Mouse (Mus musculus): Measurements from ENCODE around the gene Ssx2ip. TPM values are rescaled to one million over a fixed set of nuclear protein-coding genes. Genes with fewer than 3 reads are reported as not detected.

Gene Ssx2ip
- polyA plus RNA-seq, 1 experiment from 2014 or later: 30.3 TPM

DNA sequence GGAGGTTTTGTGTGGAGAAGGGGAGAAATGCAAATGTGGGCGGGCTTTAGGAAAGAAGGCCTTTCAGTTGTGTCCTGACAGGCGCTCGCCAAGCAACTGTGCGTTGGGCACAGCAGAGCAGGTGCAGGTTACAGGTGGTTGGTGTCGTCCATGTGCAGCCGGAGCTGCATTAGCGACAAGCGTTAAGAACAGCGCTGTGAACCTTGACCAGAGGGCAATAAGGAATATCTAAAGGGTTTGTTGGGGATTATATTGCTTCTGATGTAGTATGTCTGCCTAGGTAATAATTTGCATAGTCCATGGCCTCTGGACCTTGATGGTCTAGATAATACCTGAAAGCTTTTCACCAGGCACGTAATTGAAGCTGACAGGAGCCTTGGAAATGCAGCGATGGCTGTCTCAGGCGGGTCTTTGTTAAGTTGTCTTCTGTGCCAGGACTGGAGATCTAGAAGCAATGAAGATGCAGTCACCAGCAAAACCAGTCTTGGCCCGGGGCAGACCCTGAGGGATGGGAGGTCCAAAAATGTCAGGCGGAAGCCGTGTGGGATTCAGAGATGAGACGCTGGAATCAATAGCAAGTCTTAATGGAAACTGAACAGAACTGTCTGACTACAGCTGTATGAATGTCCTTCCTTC is 2.8 kb downstream of the Ssx2ip start:
- Histone ChIP-seq H3K4me3 (no peak overlapping the region; the same call in 1 of the 2 replicates), H3K9me3 (replicated peaks) (no peaks in the 10 kb centered on the region; the same call in 1 of the 2 replicates), H3K36me3 (peaks cover 3% of the 10 kb centered on the region; the same call in 1 of the 2 replicates), H3K27me3 (ENCODE audit: low read depth, poor library complexity, severe bottlenecking) (no peaks in the 10 kb centered on the region), H3K4me1 (peaks cover 42% of the 10 kb centered on the region), H3K27ac (replicated peaks) (no peak overlapping the region)
- DNase-seq (ENCODE audit: low spot score): no peak
- 87% methylated on average over 16 of the region's 16 CpGs for WGBS

DNA sequence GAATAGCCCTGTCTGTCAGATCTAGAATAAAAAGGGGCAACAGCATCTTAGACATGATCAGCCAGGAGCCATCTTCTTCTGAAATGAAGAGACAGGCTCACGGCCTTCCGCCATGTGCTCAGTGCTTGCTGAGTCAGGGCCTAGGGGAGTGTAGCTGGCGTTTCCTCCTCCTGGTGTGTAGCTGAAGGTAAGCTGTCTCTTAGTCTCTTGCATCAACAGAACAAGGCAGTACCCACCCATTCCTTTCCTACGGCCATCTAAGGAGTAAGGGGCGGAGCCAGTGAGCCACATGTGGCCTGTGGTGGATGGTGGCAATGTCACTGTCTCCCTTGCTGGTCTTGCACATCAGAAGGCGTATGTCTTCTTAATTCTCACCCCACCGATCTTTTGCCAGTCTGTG is 5.7 kb downstream of the Ssx2ip start:
- no peak for DNase-seq (ENCODE audit: low spot score)
- Histone ChIP-seq H3K9me3 (replicated peaks) (no peaks in the 10 kb centered on the region), H3K4me1 (peaks cover 31% of the 10 kb centered on the region), H3K27me3 (ENCODE audit: low read depth, poor library complexity, severe bottlenecking) (no peaks in the 10 kb centered on the region), H3K27ac (replicated peaks) (no peak overlapping the region), H3K4me3 (no peak overlapping the region), H3K36me3 (peaks cover 3% of the 10 kb centered on the region; the same call in 1 of the 2 replicates)
- WGBS: 89% methylated on average over 7 of the region's 7 CpGs

DNA sequence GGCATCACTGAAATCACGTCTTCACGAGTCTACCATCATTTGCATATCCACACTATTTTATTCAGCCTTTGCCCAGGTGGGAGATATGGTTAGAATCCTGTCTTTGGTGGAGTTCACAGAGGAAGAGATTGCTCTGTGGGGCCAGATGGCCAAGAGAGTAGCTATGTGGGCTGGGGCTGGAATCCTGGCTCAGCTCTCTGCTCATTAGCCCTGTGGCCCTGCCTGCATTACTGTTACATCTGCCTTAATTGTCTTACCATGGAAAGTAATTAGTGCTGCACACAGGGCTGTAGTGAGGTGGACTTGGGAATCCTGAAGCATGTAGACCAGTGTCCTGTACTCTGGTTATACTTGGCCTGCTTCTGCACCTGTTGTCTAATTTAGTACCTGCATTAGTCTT is 7.6 kb downstream of the Ssx2ip start:
- Histone ChIP-seq H3K4me3 (no peak overlapping the region), H3K27ac (replicated peaks) (no peak overlapping the region; the same call in 1 of the 2 replicates), H3K9me3 (replicated peaks) (no peaks in the 10 kb centered on the region), H3K4me1 (peaks cover 12% of the 10 kb centered on the region), H3K36me3 (peaks cover 11% of the 10 kb centered on the region), H3K27me3 (ENCODE audit: low read depth, poor library complexity, severe bottlenecking) (no peaks in the 10 kb centered on the region)
- WGBS: 93% methylated on average over 2 of the region's 2 CpGs
- no peak for DNase-seq (ENCODE audit: low spot score)

DNA sequence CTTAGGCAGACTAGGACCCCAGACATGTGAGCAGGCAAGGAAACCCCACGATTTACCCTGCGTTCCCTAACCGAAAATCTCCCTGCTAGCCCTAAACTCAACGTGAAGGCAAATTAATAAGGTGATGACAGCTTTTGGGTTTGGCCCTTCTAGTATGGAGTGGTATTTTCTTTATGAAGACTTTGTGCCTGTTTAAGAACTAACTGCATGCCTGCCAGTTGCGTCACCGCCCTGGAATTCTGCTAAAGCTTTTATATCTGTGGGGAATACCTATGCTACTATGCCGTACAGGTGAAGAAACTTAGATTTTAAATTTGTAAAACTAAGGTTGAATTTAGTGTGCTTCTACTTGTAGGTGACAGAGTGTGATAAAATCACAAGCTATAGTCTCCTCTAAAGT is 8.0 kb downstream of the Ssx2ip start:
- Histone ChIP-seq H3K9me3 (replicated peaks) (no peaks in the 10 kb centered on the region), H3K27ac (replicated peaks) (no peak overlapping the region), H3K27me3 (ENCODE audit: low read depth, poor library complexity, severe bottlenecking) (no peaks in the 10 kb centered on the region), H3K36me3 (peaks cover 15% of the 10 kb centered on the region), H3K4me3 (no peak overlapping the region), H3K4me1 (peaks cover 7% of the 10 kb centered on the region)
- WGBS: 96% methylated on average over 7 of the region's 7 CpGs
- no peak for DNase-seq (ENCODE audit: low spot score)

DNA sequence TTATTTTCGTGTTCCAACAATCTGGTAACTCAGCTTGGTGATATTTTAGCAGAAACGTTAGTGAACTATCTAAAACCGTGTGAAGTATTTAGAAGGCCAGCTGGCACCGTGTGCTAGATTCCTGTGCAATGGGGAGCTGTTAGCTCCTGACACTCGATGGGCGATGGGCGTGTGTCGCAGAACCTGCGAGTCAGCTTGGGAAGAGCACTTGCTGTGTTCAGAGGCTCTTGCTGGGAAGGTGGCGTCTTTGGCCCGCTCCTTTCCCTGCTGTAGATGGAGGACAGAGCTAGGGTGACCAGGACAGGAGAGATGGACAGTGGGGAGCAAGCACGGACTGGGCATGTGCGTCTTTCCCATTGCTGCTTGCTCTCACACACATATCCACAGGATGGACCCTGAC is 8.6 kb downstream of the Ssx2ip start:
- H3K27me3 ChIP-seq (ENCODE audit: low read depth, poor library complexity, severe bottlenecking): no peaks in the 10 kb centered on the region
- no peak for DNase-seq (ENCODE audit: low spot score)
- 95% methylated on average over 13 of the region's 13 CpGs for WGBS
- H3K4me1 ChIP-seq: peaks cover 5% of the 10 kb centered on the region; the same call in 1 of the 2 replicates
- no peak overlapping the region for H3K4me3 ChIP-seq
- H3K27ac ChIP-seq (replicated peaks): no peak overlapping the region
- H3K36me3 ChIP-seq: peaks cover 21% of the 10 kb centered on the region
- H3K9me3 ChIP-seq (replicated peaks): no peaks in the 10 kb centered on the region

DNA sequence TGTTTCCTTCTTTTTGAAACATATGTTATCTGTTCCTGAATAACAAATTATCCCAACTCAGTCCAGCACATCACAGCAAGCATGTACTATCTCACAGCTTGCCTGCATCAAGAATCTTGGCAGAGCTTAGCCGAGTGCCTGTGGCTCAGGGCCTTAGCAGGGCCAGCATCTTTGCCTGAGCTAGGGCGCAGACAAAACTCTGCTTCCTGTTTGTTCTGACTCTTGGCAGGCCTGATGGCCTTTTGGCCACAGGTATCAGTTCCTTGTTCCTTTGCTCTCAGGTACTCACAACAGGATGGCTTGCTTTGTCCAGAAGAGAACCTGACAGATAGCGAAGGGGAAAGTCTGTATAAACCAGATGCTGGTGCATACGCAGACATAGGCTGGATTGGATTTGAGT is 9.6 kb downstream of the Ssx2ip start:
- 88% methylated on average over 4 of the region's 4 CpGs for WGBS
- no peaks in the 10 kb centered on the region for H3K9me3 ChIP-seq (replicated peaks)
- peaks cover 30% of the 10 kb centered on the region for H3K36me3 ChIP-seq
- peaks cover 5% of the 10 kb centered on the region; the same call in 1 of the 2 replicates for H3K4me1 ChIP-seq
- no peak overlapping the region for H3K27ac ChIP-seq (replicated peaks)
- no peak for DNase-seq (ENCODE audit: low spot score)
- H3K4me3 ChIP-seq: no peak overlapping the region
- H3K27me3 ChIP-seq (ENCODE audit: low read depth, poor library complexity, severe bottlenecking): no peaks in the 10 kb centered on the region

DNA sequence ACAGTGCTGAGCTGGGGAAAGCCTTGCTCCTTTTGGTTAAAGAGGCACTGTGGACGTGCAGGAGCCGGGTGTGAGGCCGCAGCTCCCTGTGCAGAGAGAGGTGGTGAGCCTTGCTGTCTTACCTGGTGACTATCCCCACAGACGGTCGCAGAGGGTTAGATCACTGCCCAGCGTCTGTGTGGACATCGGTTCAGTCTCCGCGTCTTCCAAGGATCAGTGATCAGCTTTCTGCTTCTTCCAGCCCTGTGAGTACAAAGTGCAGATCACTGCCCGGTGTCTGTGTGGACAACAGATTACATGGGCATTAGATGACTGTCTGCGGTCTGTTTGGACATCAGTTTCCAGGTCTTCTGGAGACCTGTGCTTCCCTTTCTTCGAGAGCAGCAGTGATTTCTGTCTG is 10.1 kb downstream of the Ssx2ip start:
- peaks cover 5% of the 10 kb centered on the region; the same call in 1 of the 2 replicates for H3K4me1 ChIP-seq
- H3K9me3 ChIP-seq (replicated peaks): no peaks in the 10 kb centered on the region
- no peaks in the 10 kb centered on the region for H3K27me3 ChIP-seq (ENCODE audit: low read depth, poor library complexity, severe bottlenecking)
- no peak overlapping the region for H3K27ac ChIP-seq (replicated peaks)
- no peak for DNase-seq (ENCODE audit: low spot score)
- peaks cover 36% of the 10 kb centered on the region for H3K36me3 ChIP-seq
- H3K4me3 ChIP-seq: no peak overlapping the region
- 91% methylated on average over 12 of the region's 12 CpGs for WGBS

DNA sequence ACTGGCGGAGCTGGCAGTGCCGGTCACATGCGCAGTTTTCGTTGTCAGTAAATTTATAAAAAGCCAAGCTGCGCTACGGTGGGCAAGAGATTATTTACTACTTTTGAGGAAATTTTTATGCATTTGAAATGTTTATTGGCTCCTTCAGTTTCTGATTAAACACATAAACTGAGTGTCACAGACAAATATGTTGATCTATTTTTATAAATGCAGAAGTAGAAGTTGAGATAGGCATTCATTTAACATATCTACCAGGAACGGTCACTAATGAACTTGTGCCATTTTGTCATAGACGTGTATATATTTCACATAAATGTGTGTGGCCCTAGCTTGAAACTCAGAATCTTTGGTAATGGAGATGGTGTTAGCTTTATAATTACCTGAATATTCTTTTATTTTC is 13.4 kb downstream of the Ssx2ip start:
- 98% methylated on average over 8 of the region's 8 CpGs for WGBS
- Histone ChIP-seq H3K9me3 (replicated peaks) (no peaks in the 10 kb centered on the region), H3K27ac (replicated peaks) (no peak overlapping the region), H3K4me1 (no peaks in the 10 kb centered on the region), H3K4me3 (no peak overlapping the region), H3K27me3 (ENCODE audit: low read depth, poor library complexity, severe bottlenecking) (no peaks in the 10 kb centered on the region), H3K36me3 (peaks cover 60% of the 10 kb centered on the region)
- DNase-seq (ENCODE audit: low spot score): no peak

DNA sequence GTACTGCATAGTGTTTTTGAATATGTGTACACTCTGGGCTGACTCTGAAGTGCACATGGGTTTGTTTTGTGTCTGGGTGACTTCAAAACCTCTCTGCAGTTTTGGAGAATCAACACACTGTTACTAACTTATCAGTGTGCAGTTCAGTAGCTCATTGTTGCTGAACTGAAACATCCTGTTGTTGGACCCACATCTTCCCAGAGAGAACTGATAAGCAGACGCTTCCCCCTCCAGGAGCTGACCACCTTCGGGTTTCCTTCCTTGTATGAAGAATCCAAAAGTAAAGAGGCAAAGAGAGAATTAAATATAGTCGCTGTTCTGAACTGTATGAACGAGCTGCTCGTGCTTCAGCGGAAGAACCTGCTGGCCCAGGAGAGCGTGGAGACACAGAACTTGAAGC is 14.5 kb downstream of the Ssx2ip start:
- Histone ChIP-seq H3K4me1 (no peaks in the 10 kb centered on the region), H3K9me3 (replicated peaks) (no peaks in the 10 kb centered on the region), H3K27ac (replicated peaks) (no peak overlapping the region), H3K27me3 (ENCODE audit: low read depth, poor library complexity, severe bottlenecking) (no peaks in the 10 kb centered on the region), H3K36me3 (peaks cover 70% of the 10 kb centered on the region), H3K4me3 (no peak overlapping the region)
- no peak for DNase-seq (ENCODE audit: low spot score)
- 84% methylated on average over 7 of the region's 7 CpGs for WGBS

DNA sequence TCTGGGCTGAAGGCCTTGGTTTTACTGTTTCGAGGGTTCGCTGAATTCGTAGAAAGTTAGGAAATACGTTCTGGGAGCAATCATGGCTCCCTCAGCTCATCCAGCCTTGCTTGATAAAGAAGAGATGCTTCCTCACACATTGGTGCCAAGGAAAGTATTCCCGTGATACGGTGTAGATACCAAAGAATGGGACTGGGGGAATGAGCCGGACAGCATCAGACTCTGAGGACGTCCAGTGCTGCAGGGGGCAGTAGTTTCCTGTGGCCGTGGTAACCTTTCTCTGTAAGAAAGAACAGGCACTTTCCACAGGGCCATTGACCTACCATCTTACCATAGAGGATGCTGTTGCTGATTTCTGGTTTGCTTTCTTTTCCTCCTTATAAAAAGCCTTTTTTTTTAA is 15.1 kb downstream of the Ssx2ip start:
- Histone ChIP-seq H3K4me1 (no peaks in the 10 kb centered on the region), H3K9me3 (replicated peaks) (no peaks in the 10 kb centered on the region), H3K36me3 (peaks cover 73% of the 10 kb centered on the region), H3K27me3 (ENCODE audit: low read depth, poor library complexity, severe bottlenecking) (no peaks in the 10 kb centered on the region), H3K27ac (replicated peaks) (no peak overlapping the region), H3K4me3 (no peak overlapping the region)
- DNase-seq (ENCODE audit: low spot score): no peak
- WGBS: 94% methylated on average over 9 of the region's 9 CpGs

DNA sequence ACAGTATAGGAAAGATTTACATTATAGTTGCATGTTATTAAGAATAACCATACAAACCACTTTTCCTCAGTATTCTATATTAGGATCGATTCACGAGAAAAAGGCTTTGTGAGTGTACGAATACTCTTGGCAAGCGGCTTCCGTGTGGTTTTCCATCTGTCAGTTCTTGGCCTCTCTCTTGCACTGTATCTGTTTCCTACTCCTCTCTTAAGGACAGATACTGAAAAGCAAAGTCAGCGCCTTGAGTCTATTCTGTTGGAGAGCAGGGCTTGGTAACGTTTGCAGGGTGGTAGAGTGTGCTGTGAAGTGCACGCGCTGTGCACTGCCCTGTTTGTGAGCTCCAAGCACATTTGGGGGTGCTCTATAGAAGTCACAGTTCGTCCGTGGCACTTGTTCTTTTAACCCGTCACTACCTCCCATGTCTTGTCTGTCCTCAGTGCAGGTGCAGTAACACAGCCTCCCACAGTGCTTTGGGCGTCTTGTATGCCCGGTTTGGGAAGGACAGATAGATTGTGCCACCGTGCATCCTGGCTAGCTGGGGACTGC is 15.6 kb downstream of the Ssx2ip start:
- Histone ChIP-seq H3K27ac (replicated peaks) (no peak overlapping the region), H3K27me3 (ENCODE audit: low read depth, poor library complexity, severe bottlenecking) (no peaks in the 10 kb centered on the region), H3K4me1 (no peaks in the 10 kb centered on the region), H3K4me3 (no peak overlapping the region), H3K9me3 (replicated peaks) (no peaks in the 10 kb centered on the region), H3K36me3 (peaks cover 78% of the 10 kb centered on the region)
- 93% methylated on average over 15 of the region's 15 CpGs for WGBS
- no peak for DNase-seq (ENCODE audit: low spot score)

DNA sequence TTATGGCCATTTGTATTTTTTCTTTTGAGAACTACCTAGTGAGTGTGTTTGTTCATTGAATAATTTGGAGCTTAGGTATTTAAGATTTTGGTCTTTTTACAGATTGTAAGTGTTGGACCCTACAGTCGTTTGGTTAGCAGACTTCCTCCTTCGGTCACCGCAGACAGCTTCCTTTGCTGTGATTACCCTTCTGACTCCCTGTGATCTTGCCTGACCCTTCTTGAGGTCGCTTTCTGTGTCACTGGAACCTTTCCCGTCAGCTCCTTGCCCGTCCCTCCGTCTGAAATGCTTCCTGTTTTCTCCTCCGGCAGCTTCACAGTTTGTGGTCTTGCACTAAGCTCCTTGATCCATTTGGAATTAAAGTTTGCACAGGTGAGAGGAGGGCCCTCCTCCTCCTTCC is 17.3 kb downstream of the Ssx2ip start:
- no peak overlapping the region for H3K4me3 ChIP-seq
- 54% methylated on average over 8 of the region's 8 CpGs for WGBS
- H3K4me1 ChIP-seq: peaks cover 9% of the 10 kb centered on the region
- H3K9me3 ChIP-seq (replicated peaks): no peaks in the 10 kb centered on the region
- no peak overlapping the region for H3K27ac ChIP-seq (replicated peaks)
- no peaks in the 10 kb centered on the region for H3K27me3 ChIP-seq (ENCODE audit: low read depth, poor library complexity, severe bottlenecking)
- peaks cover 83% of the 10 kb centered on the region for H3K36me3 ChIP-seq
- no peak for DNase-seq (ENCODE audit: low spot score)

DNA sequence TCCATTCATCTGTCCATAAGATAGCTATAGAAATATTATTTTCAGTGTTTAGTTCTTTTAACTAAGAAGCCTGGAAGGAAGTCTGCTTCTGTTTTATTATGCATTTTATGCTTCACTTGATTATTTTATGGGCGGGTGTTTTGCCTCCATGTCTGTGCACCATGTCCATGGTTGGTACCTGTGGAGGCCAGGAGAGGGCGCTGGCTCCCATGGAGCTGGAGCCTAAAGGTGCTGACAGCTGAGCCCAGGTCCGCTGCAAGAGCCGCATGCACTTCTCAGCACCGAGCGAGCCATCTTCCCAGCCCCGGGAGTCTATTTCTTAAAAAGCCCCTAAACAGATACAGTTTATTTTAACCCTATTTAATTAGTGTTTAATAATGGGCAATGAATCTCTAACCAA is 19.3 kb downstream of the Ssx2ip start:
- H3K36me3 ChIP-seq: peaks cover 84% of the 10 kb centered on the region
- peaks cover 9% of the 10 kb centered on the region for H3K4me1 ChIP-seq
- WGBS: 83% methylated on average over 7 of the region's 7 CpGs

More for the DNA sequence above, 19.3 kb downstream of the Ssx2ip start:
- no peak overlapping the region for H3K4me3 ChIP-seq
- no peaks in the 10 kb centered on the region for H3K27me3 ChIP-seq (ENCODE audit: low read depth, poor library complexity, severe bottlenecking)
- H3K9me3 ChIP-seq (replicated peaks): no peaks in the 10 kb centered on the region
- DNase-seq (ENCODE audit: low spot score): no peak
- H3K27ac ChIP-seq (replicated peaks): no peak overlapping the region

Data from midbrain, embryonic 10.5 days (tissue).